Mouse (Mus musculus) heart, postnatal 0 days (tissue): ENCODE measurements around the gene Hivep2. TPM values are rescaled to one million over a fixed set of nuclear protein-coding genes. Genes with fewer than 3 reads are reported as not detected.
A peak's percentile ranks its signal among the peaks of the same experiment; 100 is the strongest.

Source experiments
- ATAC-seq: fragments of 200-750 bp; cut with Nextera tagmentation; 2 replicates; pipeline ENCODE4 v1.8.0; 2017; ENCODE audit warnings: low read depth, moderate number of reproducible peaks, moderate library complexity; ENCODE audit not compliant: insufficient read depth
- DNase-seq: peaks from one replicate; pipeline ENCODE4 v3.0.0-alpha.2; 2016; ENCODE audit warnings: low spot score
- H3K27ac ChIP-seq: fragments of 300-500 bp; sonication (generic); 2 replicates; pipeline ENCODE4 v1.5.1; 2014; ENCODE audit warnings: low read depth, mild to moderate bottlenecking
- H3K27me3 ChIP-seq: fragments of 300-500 bp; sonication (generic); 2 replicates; pipeline ENCODE4 v1.6.1; 2014; ENCODE audit warnings: low read length, mixed read lengths; ENCODE audit not compliant: control insufficient read depth, insufficient read depth
- H3K36me3 ChIP-seq: fragments of 300-500 bp; sonication (generic); replicated peaks from 2 replicates; pipeline ENCODE4 v1.6.1; 2014; ENCODE audit warnings: low read length, mixed read lengths; ENCODE audit not compliant: control insufficient read depth, insufficient read depth
- H3K4me1 ChIP-seq: fragments of 300-500 bp; sonication (generic); 2 replicates; pipeline ENCODE4 v1.6.1; 2014; ENCODE audit warnings: antibody characterized with exemption; ENCODE audit not compliant: control insufficient read depth, insufficient read depth
- H3K4me2 ChIP-seq: fragments of 300-500 bp; sonication (generic); 2 replicates; pipeline ENCODE4 v1.6.1; 2014; ENCODE audit warnings: low read depth, mild to moderate bottlenecking, low read length, moderate library complexity
- H3K4me3 ChIP-seq: fragments of 300-500 bp; sonication (generic); 2 replicates; pipeline ENCODE4 v1.5.1; 2014; ENCODE audit warnings: low read depth, low read length
- H3K9ac ChIP-seq: fragments of 300-500 bp; sonication (generic); replicated peaks from 2 replicates; pipeline ENCODE4 v1.6.1; 2014; ENCODE audit warnings: low read depth, low read length, mixed read lengths
- H3K9me3 ChIP-seq: fragments of 300-500 bp; sonication (generic); replicated peaks from 2 replicates; pipeline ENCODE4 v1.6.1; 2016; ENCODE audit warnings: low read length; ENCODE audit not compliant: control insufficient read depth
- CTCF ChIP-seq: IDR thresholded peaks from 2 replicates; pipeline ENCODE4 v1.5.1; 2016; ENCODE audit warnings: antibody characterized with exemption, control low read depth, low read depth
- EP300 ChIP-seq: IDR thresholded peaks from 2 replicates; pipeline ENCODE4 v1.6.1; 2016; ENCODE audit warnings: antibody characterized with exemption, low read depth
- WGBS: fragments of 180-500 bp; shearing (Covaris S2); extraction: QIAGEN DNeasy Blood & Tissue Kit; methylation state at CpG from one replicate; pipeline ENCODE4 v1.1.7; 2014; 5-methylcytosine and 5-hydroxymethylcytosine counted together
- polyA plus RNA-seq: library from polyadenylated mRNA; unstranded; fragments of >200 nt; fragmentation: Nextera tagmentation; extraction: Ambion mirVana; gene quantifications from 2 replicates; pipeline ENCODE4 v1.2.1, GENCODE M21; 2015
- total RNA-seq: library from RNA; depleted of rRNA; stranded (reverse); fragments of >200 nt; gene quantifications from 2 replicates; pipeline ENCODE4 v1.2.3, GENCODE M21; 2014; ENCODE audit warnings: low replicate concordance

Gene Hivep2
- total and polyA plus RNA-seq, 2 experiments from 2014 or later: 3.7 to 11.6 TPM

DNA sequence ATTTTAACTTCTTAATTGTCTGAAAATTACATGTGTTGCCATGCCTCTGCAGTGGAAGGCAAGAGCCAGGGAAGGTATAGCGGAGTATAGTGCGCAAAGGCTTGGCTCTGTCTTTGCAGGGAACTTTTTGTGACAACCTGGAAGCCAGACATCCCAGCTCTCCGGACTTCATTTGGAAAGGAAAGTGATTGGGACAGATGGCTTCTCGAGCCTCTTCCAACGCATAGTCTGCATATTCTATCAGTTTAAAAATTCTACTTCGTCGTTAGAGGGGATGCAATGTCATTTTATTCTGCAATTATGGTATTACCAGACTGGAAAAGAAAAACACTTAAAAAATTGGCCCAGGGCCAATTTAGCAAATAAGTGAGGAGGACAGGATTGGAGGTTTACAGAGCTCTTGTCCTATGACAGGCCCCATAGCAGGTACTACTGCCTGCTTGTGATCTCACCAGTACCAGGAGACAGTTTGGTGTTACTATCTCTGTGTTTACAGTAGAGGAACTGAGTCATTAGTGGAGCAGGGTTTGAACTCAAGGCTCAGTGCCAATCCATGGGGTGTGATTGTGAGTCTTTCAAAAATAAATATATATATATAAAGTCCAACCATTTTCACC, 7.8 kb downstream of the Hivep2 start:
- H3K4me1 ChIP-seq: peaks cover 36% of the 10 kb centered on the region

DNA sequence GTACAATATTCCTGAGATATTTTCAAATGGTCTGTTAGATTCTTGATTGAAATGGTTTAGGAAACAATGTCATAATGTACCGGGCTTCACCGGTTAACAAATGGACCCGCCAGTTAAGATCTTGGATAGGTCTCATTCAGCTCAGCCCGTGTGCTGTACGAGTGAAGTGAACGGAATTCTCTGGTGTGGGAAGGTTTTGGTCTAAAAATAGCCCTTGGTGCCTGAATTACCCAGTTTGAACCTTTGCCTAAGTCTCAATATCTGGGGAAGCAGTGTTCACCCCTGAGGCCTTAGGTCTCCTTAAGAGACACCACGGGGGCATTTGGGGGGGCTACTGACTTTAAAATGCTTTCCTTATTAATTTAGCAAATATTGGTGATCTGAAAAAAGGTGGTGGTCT, 8.6 kb downstream of the Hivep2 start:
- 24% methylated on average over 7 of the region's 7 CpGs for WGBS
- Histone ChIP-seq H3K36me3 (no peaks in the 10 kb centered on the region), H3K9ac (no peak overlapping the region), H3K27me3 (no peaks in the 10 kb centered on the region), H3K4me2 (peak overlapping the region; percentile 32), H3K9me3 (no peaks in the 10 kb centered on the region), H3K4me1 (peaks cover 38% of the 10 kb centered on the region), H3K4me3 (no peak overlapping the region), H3K27ac (peak overlapping the region; percentile 65)
- ATAC-seq: peak; percentile 63; the same call in 1 of the 2 replicates
- DNase-seq: peak; percentile 78
- no peak for TF ChIP-seq EP300
- TF ChIP-seq CTCF: no peak

More for the DNA sequence above, 7.8 kb downstream of the Hivep2 start:
- Histone ChIP-seq H3K27me3 (no peaks in the 10 kb centered on the region), H3K9me3 (no peaks in the 10 kb centered on the region), H3K27ac (peak overlapping the region; percentile 1; the same call in 1 of the 2 replicates), H3K4me2 (no peak overlapping the region), H3K9ac (no peak overlapping the region), H3K4me3 (no peak overlapping the region), H3K36me3 (no peaks in the 10 kb centered on the region)
- DNase-seq (no peak), ATAC-seq (no peak)
- WGBS: 71% methylated on average over 7 of the region's 7 CpGs
- no peak for TF ChIP-seq EP300
- no peak for TF ChIP-seq CTCF

DNA sequence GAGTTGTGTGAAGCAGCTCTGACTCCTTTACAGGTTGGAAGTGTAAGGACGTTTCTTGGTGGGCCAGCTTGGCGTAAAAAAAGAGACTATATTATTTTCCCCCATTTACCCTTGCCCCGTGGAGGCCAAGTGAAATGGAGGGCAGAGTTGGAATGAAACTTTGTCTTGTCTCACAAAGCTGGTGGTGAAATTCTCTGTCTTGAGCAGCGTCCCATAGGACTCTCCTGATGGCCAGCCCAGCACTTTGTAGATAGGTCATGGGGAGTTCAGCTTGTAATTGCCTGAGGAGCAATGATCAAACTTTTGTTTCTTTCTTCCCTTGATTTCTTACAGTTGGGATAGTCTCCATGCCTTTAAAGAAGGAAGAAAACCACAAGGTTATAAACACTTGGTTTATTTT, 10.0 kb downstream of the Hivep2 start:
- Histone ChIP-seq H3K27ac (peak overlapping the region; percentile 50), H3K4me3 (no peak overlapping the region), H3K4me1 (peaks cover 38% of the 10 kb centered on the region), H3K4me2 (peak overlapping the region; percentile 27; the same call in 1 of the 2 replicates), H3K9ac (peak overlapping the region; percentile 8), H3K36me3 (no peaks in the 10 kb centered on the region), H3K27me3 (no peaks in the 10 kb centered on the region), H3K9me3 (no peaks in the 10 kb centered on the region)
- TF ChIP-seq CTCF (no peak), EP300 (no peak)
- ATAC-seq (no peak), DNase-seq (no peak)
- 65% methylated on average over 4 of the region's 4 CpGs for WGBS

DNA sequence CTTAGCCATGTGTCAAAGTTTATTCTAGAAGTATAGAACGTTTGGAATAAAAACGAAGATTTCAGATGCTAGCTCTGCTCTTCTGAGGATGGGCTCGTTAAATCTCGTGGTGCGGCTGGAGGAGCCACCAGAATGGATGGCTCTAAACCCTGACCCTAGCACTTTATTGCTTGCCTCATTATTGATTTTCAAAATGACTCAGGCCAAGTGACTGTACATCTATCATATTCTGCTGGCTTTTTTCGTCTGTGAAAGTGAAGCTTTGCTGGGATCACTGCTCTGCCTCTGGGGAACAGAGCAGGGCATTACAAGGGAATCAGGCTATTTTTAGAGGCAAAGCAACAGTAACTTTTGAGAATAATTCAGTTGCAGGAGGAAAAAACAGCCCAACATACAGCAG, 10.4 kb downstream of the Hivep2 start:
- Histone ChIP-seq H3K9ac (peak overlapping the region; percentile 8; the same call in 1 of the 2 replicates), H3K36me3 (no peaks in the 10 kb centered on the region), H3K9me3 (no peaks in the 10 kb centered on the region), H3K4me2 (peak overlapping the region; percentile 27; the same call in 1 of the 2 replicates), H3K4me3 (no peak overlapping the region), H3K27ac (peak overlapping the region; percentile 50), H3K27me3 (no peaks in the 10 kb centered on the region), H3K4me1 (peaks cover 38% of the 10 kb centered on the region)
- no peak; the same call in 1 of the 2 replicates for ATAC-seq
- no peak for TF ChIP-seq CTCF
- TF ChIP-seq EP300: no peak
- peak; percentile 37 for DNase-seq
- 51% methylated on average over 6 of the region's 6 CpGs for WGBS

DNA sequence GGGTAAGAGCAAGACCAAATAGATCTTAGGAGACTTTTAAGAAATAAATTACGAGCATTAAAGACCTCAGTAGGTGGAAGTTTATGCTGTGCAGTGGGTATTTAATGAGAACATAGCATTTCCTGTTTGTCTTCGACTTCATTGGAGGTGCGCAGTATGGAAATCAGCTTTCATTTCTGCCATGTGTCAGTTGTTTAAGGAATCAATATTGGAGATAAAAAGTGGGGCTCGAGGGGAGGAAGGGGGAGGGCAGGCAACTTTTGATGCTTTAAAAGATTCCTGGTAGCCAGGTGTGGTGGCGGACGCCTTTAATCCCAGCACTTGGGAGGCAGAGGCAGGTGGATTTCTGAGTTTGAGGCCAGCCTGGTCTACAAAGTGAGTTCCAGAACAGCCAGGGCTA, 16.4 kb downstream of the Hivep2 start:
- TF ChIP-seq EP300 (no peak), CTCF (no peak)
- 55% methylated on average over 6 of the region's 6 CpGs for WGBS
- ATAC-seq (no peak), DNase-seq (no peak)
- Histone ChIP-seq H3K9ac (peak overlapping the region; percentile 71; the same call in 1 of the 2 replicates), H3K27me3 (no peaks in the 10 kb centered on the region), H3K4me2 (peak overlapping the region; percentile 66), H3K36me3 (no peaks in the 10 kb centered on the region), H3K27ac (peak overlapping the region; percentile 97), H3K9me3 (no peaks in the 10 kb centered on the region), H3K4me3 (peak overlapping the region; percentile 58), H3K4me1 (peaks cover 16% of the 10 kb centered on the region)

DNA sequence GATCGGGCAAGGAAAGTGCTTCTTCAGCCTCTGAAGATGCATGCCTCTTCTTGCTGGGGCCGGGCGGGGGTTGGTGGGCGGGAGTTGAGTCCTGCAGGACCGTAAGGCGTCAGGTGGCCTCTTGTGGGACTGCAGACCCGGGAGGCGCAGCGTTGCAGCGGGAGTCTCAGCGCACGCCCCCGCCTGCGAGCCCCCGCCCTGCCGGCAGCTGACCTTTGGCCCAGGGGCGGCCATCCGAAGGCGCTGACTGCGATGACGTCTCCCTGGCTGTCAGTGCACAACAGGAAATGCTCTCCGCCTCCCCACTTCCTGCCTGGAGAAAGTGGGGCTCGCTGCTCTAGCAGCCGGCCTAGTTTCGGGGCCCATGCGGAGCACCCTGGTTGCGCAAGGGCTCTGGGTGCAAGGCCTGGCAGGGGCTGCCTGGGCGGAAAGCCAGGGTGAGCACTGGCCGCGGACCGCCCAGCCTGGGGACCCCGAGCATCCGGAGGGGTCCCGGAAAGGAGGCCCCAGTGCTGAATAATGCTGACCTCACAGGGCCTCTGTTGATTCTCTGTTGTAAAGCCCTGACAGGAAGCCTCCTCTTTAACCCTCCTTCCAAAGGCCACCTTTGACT, 17.0 kb downstream of the Hivep2 start:
- peak overlapping the region; percentile 71 for H3K9ac ChIP-seq
- H3K27me3 ChIP-seq: no peaks in the 10 kb centered on the region
- no peaks in the 10 kb centered on the region for H3K9me3 ChIP-seq
- peak overlapping the region; percentile 97 for H3K27ac ChIP-seq
- H3K36me3 ChIP-seq: no peaks in the 10 kb centered on the region
- H3K4me3 ChIP-seq: peak overlapping the region; percentile 58
- ATAC-seq (peak; percentile 86), DNase-seq (peak; percentile 83)
- peak overlapping the region; percentile 66 for H3K4me2 ChIP-seq
- no peak for TF ChIP-seq EP300
- TF ChIP-seq CTCF: no peak
- 1% methylated on average over 34 of the region's 34 CpGs for WGBS
- H3K4me1 ChIP-seq: peaks cover 16% of the 10 kb centered on the region
